Mouse (Mus musculus) frontal cortex, postnatal 14 days (tissue): ENCODE results near the gene Mphosph9.

Experiments used
- DNase-seq, 2 experiments: peaks; one replicate each; pipeline ENCODE4 v3.0.0; 2022; ENCODE audit warnings: low spot score in 2 of 2

Gene Mphosph9

GRCm38 (mm10) chr5:124214516-124215145 is 113.1 kb downstream of the Mphosph9 start:
- no peak for DNase-seq

- no peak for DNase-seq
Measured at GRCm38 (mm10) chr5:124213588-124214469, 113.9 kb downstream of the Mphosph9 start.

GRCm38 (mm10) chr5:124211669-124212068 is 116.1 kb downstream of the Mphosph9 start:
- no peak for DNase-seq

- no peak for DNase-seq
Measured at GRCm38 (mm10) chr5:124211234-124211633, 116.5 kb downstream of the Mphosph9 start.

- DNase-seq = no peak
Measured at GRCm38 (mm10) chr5:124210281-124211016, 117.3 kb downstream of the Mphosph9 start.

- DNase-seq = no peak
Measured at GRCm38 (mm10) chr5:124209850-124210249, 117.9 kb downstream of the Mphosph9 start.

GRCm38 (mm10) chr5:124208030-124208429 is 119.7 kb downstream of the Mphosph9 start:
- no peak for DNase-seq

- DNase-seq = no peak
Measured at GRCm38 (mm10) chr5:124206481-124207038, 121.2 kb downstream of the Mphosph9 start.

- DNase-seq = no peak
Measured at GRCm38 (mm10) chr5:124205809-124206380, 121.9 kb downstream of the Mphosph9 start.

- DNase-seq = no peak
Measured at GRCm38 (mm10) chr5:124205211-124205610, 122.6 kb downstream of the Mphosph9 start.

GRCm38 (mm10) chr5:124204127-124204794 is 123.5 kb downstream of the Mphosph9 start:
- no peak for DNase-seq

GRCm38 (mm10) chr5:124203251-124203650 is 124.5 kb downstream of the Mphosph9 start:
- DNase-seq = no peak

GRCm38 (mm10) chr5:124202071-124202470 is 125.7 kb downstream of the Mphosph9 start:
- DNase-seq = no peak

GRCm38 (mm10) chr5:124201564-124201963 is 126.2 kb downstream of the Mphosph9 start:
- DNase-seq = no peak
